Mouse (Mus musculus) central nervous system, embryonic 18 days (tissue): Measurements from ENCODE around the gene Lmnb2. TPM values are rescaled to one million over a fixed set of nuclear protein-coding genes. Genes with fewer than 3 reads are reported as not detected.

Source experiments
- polyA plus RNA-seq: library from polyadenylated mRNA; depleted of rRNA; stranded (reverse); fragments of >200 nt; gene quantifications from 2 replicates; pipeline ENCODE4 v1.2.3, GENCODE M21; 2012; rRNA removed

Lmnb2 gene
- polyA plus RNA-seq, result 54.5 and 57.9 TPM in 2 replicates

GRCm38 (mm10) chr10:80917779-80918434, at the start of gene Lmnb2:
Lmnb2 (minus strand) TSS chr10:80918245.

GRCm38 (mm10) chr10:80929299-80930226, 11.5 kb upstream of the Lmnb2 start, which contains the start of gene Gadd45b:
Gadd45b (plus strand) TSS chr10:80930073.

GRCm38 (mm10) chr10:80900318-80901247, 17.5 kb downstream of the Lmnb2 start, which contains the start of gene Timm13:
Timm13 (minus strand) TSS chr10:80900969.

GRCm38 (mm10) chr10:80871581-80871980, 46.5 kb downstream of the Lmnb2 start, which contains the start of gene Tmprss9:
Tmprss9 (plus strand) TSS chr10:80871848.

GRCm38 (mm10) chr10:80854913-80855748, 62.9 kb downstream of the Lmnb2 start, which contains the start of the genes Lsm7 and Sppl2b:
Lsm7 (minus strand) TSS chr10:80855209.
Sppl2b (plus strand) TSS chr10:80855275.

Other genes with a start within 250 kb of the Lmnb2 start
- gene Mknk2, start 240.1 kb downstream of the Lmnb2 start, polyA plus RNA-seq, result 72.1 and 74.4 TPM in 2 replicates
- gene Mob3a, start 216.3 kb downstream of the Lmnb2 start, polyA plus RNA-seq, result 33.3 and 34.2 TPM in 2 replicates
- gene Izumo4, start 216.1 kb downstream of the Lmnb2 start, polyA plus RNA-seq, result 82.4 and 83.5 TPM in 2 replicates
- gene Ap3d1, start 176.0 kb downstream of the Lmnb2 start, polyA plus RNA-seq, result 155 and 167 TPM in 2 replicates
- gene Dot1l, start 163.0 kb downstream of the Lmnb2 start, polyA plus RNA-seq, result 28.5 and 36.1 TPM in 2 replicates
- gene Sf3a2, start 120.0 kb downstream of the Lmnb2 start, polyA plus RNA-seq, result 60.0 and 71.0 TPM in 2 replicates
- gene Plekhj1, start 119.6 kb downstream of the Lmnb2 start, polyA plus RNA-seq, result 107 TPM in 2 replicates
- 1.5 and 1.9 TPM in 2 replicates for gene Amh, start 113.0 kb downstream of the Lmnb2 start, polyA plus RNA-seq
- gene Jsrp1, start 104.7 kb downstream of the Lmnb2 start, polyA plus RNA-seq, result 0.63 and 2.8 TPM in 2 replicates
- 634 and 715 TPM in 2 replicates for gene Oaz1, start 91.6 kb downstream of the Lmnb2 start, polyA plus RNA-seq
- gene Lingo3, start 74.2 kb downstream of the Lmnb2 start, polyA plus RNA-seq, result 14.4 and 14.9 TPM in 2 replicates
- gene Lsm7, start 63.0 kb downstream of the Lmnb2 start, polyA plus RNA-seq, result 352 and 380 TPM in 2 replicates
- 111 and 118 TPM in 2 replicates for gene Sppl2b, start 63.0 kb downstream of the Lmnb2 start, polyA plus RNA-seq
- gene Tmprss9, start 46.4 kb downstream of the Lmnb2 start, polyA plus RNA-seq, result 0.26 and 0.32 TPM in 2 replicates
- 206 and 221 TPM in 2 replicates for gene Timm13, start 17.3 kb downstream of the Lmnb2 start, polyA plus RNA-seq
- gene Gadd45b, start 11.8 kb upstream of the Lmnb2 start, polyA plus RNA-seq, result 8.2 and 10.9 TPM in 2 replicates
- gene Gng7, start 96.7 kb upstream of the Lmnb2 start, polyA plus RNA-seq, result 37.5 and 53.7 TPM in 2 replicates
- 63.0 and 72.2 TPM in 2 replicates for gene Diras1, start 107.4 kb upstream of the Lmnb2 start, polyA plus RNA-seq
- 68.4 and 75.8 TPM in 2 replicates for gene Slc39a3, start 119.2 kb upstream of the Lmnb2 start, polyA plus RNA-seq
- 265 and 268 TPM in 2 replicates for gene Sgta, start 141.9 kb upstream of the Lmnb2 start, polyA plus RNA-seq
- gene Thop1, start 151.8 kb upstream of the Lmnb2 start, polyA plus RNA-seq, result 75.2 and 75.3 TPM in 2 replicates
- 0.40 and 0.48 TPM in 2 replicates for gene Creb3l3, start 180.6 kb upstream of the Lmnb2 start, polyA plus RNA-seq
- 179 and 183 TPM in 2 replicates for gene Map2k2, start 187.7 kb upstream of the Lmnb2 start, polyA plus RNA-seq
- gene Zbtb7a, start 217.0 kb upstream of the Lmnb2 start, polyA plus RNA-seq, result 8.3 and 9.9 TPM in 2 replicates
- 23.5 and 28.9 TPM in 2 replicates for gene Pias4, start 249.7 kb upstream of the Lmnb2 start, polyA plus RNA-seq